Mouse (Mus musculus) layer of hippocampus, postnatal 14 days (tissue): ENCODE measurements around the gene Gdap1l1. TPM values are rescaled to one million over a fixed set of nuclear protein-coding genes. Genes with fewer than 3 reads are reported as not detected.

Experiments used
- DNase-seq, 2 experiments: peaks; one replicate each; pipeline ENCODE4 v3.0.0; 2021 to 2022; ENCODE audit warnings: low spot score in 2 of 2, mixed read lengths in 1 of 2
- total RNA-seq, 2 experiments: library from RNA; stranded (reverse); gene quantifications; 2 replicates each; pipeline ENCODE4 v1.2.3; 2021

The Gdap1l1 gene
- total RNA-seq, 2 experiments from 2014 or later, result 76.6 to 80.3 TPM

- no peak for DNase-seq
These were observed 63.9 kb downstream of the Gdap1l1 start for GRCm38 (mm10) chr2:163502219-163502618.

DNA sequence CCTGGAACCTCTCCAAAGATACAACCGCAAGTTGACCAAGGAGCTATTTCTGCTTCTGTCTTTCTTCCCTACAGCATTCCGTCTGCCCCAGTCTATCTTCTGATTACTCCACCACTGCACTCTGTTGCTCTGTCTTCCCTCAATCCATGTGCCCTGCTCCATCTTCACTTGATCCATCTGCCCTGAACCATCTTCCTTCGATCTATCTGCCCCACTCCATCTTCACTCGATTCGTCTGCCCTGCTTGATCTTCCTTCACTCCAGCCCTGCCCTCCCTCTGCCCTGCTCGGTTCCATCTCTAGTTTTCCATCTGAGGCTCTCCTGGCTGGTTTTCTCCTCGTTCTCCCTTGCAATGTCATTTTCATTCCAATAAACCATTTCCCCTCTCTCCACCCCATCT, 64.9 kb downstream of the Gdap1l1 start:
- no peak for DNase-seq

Other genes with a start within 250 kb of the Gdap1l1 start
- 10 to 100 TPM; 19.1 to 21.1 TPM for gene Tox2, start 235.4 kb upstream of the Gdap1l1 start, total RNA-seq
- gene Jph2, start 40.5 kb upstream of the Gdap1l1 start, total RNA-seq, result under 1 TPM; 0.46 to 0.64 TPM
- gene Oser1, start 13.8 kb upstream of the Gdap1l1 start, total RNA-seq, result 10 to 100 TPM; 17.8 to 19.5 TPM
- 10 to 100 TPM; 17.8 to 20.5 TPM for gene Fitm2, start 34.2 kb downstream of the Gdap1l1 start, total RNA-seq
- not detected for gene R3hdml, start 53.8 kb downstream of the Gdap1l1 start, total RNA-seq
- not detected for gene Hnf4a, start 68.3 kb downstream of the Gdap1l1 start, total RNA-seq
- gene Ttpal, start 163.8 kb downstream of the Gdap1l1 start, total RNA-seq, result 10 to 100 TPM; 53.1 to 57.6 TPM
- 100 to 1,000 TPM; 209 to 218 TPM for gene Serinc3, start 206.7 kb downstream of the Gdap1l1 start, total RNA-seq
- gene Pkig, start 219.9 kb downstream of the Gdap1l1 start, total RNA-seq, result 10 to 100 TPM; 70.9 to 71.8 TPM